Mouse (Mus musculus) lung, embryonic 14.5 days (tissue): ENCODE data around the gene Fmn2. TPM values are rescaled to one million over a fixed set of nuclear protein-coding genes. Genes with fewer than 3 reads are reported as not detected.

Source experiments
- ATAC-seq: fragments of 200-750 bp; cut with Nextera tagmentation; 2 replicates; pipeline ENCODE4 v1.8.0; 2017; ENCODE audit warnings: mild to moderate bottlenecking, moderate TSS enrichment, moderate library complexity; ENCODE audit not compliant: insufficient read depth
- DNase-seq: peaks from one replicate; pipeline ENCODE4 v3.0.0-alpha.2; 2015
- H3K27ac ChIP-seq: fragments of 300-500 bp; sonication (generic); 2 replicates; pipeline ENCODE4 v1.5.1; 2014; ENCODE audit warnings: low read depth, mild to moderate bottlenecking, moderate library complexity
- H3K27me3 ChIP-seq: fragments of 300-500 bp; sonication (generic); 2 replicates; pipeline ENCODE4 v1.6.1; 2014; ENCODE audit warnings: low read length, control low read depth; ENCODE audit not compliant: insufficient read depth
- H3K36me3 ChIP-seq: fragments of 300-500 bp; sonication (generic); 2 replicates; pipeline ENCODE4 v1.6.1; 2014; ENCODE audit warnings: control low read depth; ENCODE audit not compliant: insufficient read depth
- H3K4me1 ChIP-seq: fragments of 300-500 bp; sonication (generic); 2 replicates; pipeline ENCODE4 v1.6.1; 2014; ENCODE audit warnings: antibody characterized with exemption, control low read depth; ENCODE audit not compliant: insufficient read depth
- H3K4me2 ChIP-seq: fragments of 300-500 bp; sonication (generic); 2 replicates; pipeline ENCODE4 v1.6.1; 2014; ENCODE audit warnings: mild to moderate bottlenecking
- H3K4me3 ChIP-seq: fragments of 300-500 bp; sonication (generic); 2 replicates; pipeline ENCODE4 v1.5.1; 2014; ENCODE audit warnings: low read depth, low read length
- H3K9ac ChIP-seq: fragments of 300-500 bp; sonication (generic); 2 replicates; pipeline ENCODE4 v1.6.1; 2014
- H3K9me3 ChIP-seq: fragments of 300-500 bp; sonication (generic); 2 replicates; pipeline ENCODE4 v1.6.1; 2016; ENCODE audit warnings: low read depth, low read length, control low read depth
- CTCF ChIP-seq: IDR thresholded peaks from 2 replicates; pipeline ENCODE4 v1.5.1; 2016; ENCODE audit warnings: antibody characterized with exemption, low read depth
- WGBS: fragments of 180-500 bp; shearing (Covaris S2); extraction: QIAGEN DNeasy Blood & Tissue Kit; methylation state at CpG from one replicate; pipeline ENCODE4 v1.1.7; 2014; 5-methylcytosine and 5-hydroxymethylcytosine counted together
- polyA plus RNA-seq: library from polyadenylated mRNA; unstranded; fragments of >200 nt; fragmentation: Nextera tagmentation; extraction: Ambion mirVana; gene quantifications from 2 replicates; pipeline ENCODE4 v1.2.1, GENCODE M21; 2014

The Fmn2 gene
- polyA plus RNA-seq, 1 experiment from 2014 or later, result 0.79 TPM

DNA sequence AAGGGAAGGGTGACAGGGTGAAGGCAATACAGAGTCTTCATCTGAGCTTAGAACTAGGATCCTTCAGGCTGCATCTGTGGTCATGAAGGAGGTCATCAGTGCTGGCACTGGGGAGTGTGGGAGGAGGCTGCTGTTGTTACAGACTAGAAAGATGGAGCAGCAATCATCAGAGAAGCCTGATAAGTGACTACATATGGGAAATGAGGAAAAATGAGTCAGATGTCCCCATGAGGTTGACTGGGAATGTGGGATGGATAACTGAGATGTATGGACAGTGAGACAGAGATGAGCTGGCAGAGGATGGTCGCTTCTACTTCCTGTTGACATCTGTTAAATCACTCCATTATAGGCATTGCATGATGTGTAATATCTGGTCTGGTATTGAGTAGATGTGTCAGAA is 139.3 kb downstream of the Fmn2 start:
- no peak for TF ChIP-seq CTCF
- Histone ChIP-seq H3K9me3 (no peaks in the 10 kb centered on the region), H3K27ac (no peak overlapping the region), H3K4me2 (no peak overlapping the region), H3K36me3 (no peaks in the 10 kb centered on the region), H3K27me3 (no peaks in the 10 kb centered on the region), H3K4me3 (no peak overlapping the region), H3K9ac (no peak overlapping the region), H3K4me1 (no peaks in the 10 kb centered on the region)
- no peak for ATAC-seq
- DNase-seq, result no peak
- 92% methylated on average over 1 of the region's 1 CpGs for WGBS

DNA sequence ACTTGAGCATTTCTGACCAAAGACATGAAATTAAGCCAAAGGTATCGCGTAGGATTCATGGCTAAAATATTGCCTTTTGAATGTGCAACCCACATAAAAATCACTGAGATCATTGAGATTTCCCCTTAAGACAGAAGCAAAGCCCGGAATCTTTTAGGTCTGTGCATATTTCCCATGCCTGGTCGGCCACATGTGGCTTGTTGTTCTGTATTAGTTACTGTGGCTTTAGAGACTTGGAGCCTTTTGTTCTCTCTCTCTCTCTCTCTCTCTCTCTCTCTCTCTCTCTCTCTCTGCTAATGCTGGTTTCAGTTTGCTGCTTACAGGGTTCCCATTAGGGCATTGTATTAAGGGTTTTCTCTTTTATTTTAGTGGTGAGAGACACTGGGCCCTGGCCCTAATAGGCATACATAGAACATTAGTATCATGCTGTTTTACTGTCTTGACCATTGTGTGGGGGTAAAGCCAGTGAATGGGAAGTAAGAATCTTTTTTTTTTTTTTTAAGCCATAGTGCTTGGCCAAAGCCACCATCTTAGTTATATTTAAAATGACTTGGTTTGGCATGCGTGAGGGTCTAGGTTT is 141.9 kb downstream of the Fmn2 start:
- ATAC-seq (no peak), DNase-seq (no peak)
- H3K9me3 ChIP-seq, result no peaks in the 10 kb centered on the region
- H3K27me3 ChIP-seq, result no peaks in the 10 kb centered on the region
- WGBS, result 76% methylated on average over 5 of the region's 5 CpGs
- H3K4me3 ChIP-seq, result no peak overlapping the region
- no peak overlapping the region for H3K27ac ChIP-seq
- no peak overlapping the region for H3K4me2 ChIP-seq
- H3K4me1 ChIP-seq, result no peaks in the 10 kb centered on the region
- no peaks in the 10 kb centered on the region for H3K36me3 ChIP-seq
- TF ChIP-seq CTCF, result no peak
- no peak overlapping the region for H3K9ac ChIP-seq

GRCm38 (mm10) chr1:174649421-174649826 is 147.8 kb downstream of the Fmn2 start:
- WGBS, result 82% methylated on average over 11 of the region's 11 CpGs
- DNase-seq (no peak), ATAC-seq (no peak)
- no peak overlapping the region for H3K9ac ChIP-seq
- H3K36me3 ChIP-seq, result no peaks in the 10 kb centered on the region
- TF ChIP-seq CTCF, result no peak
- no peaks in the 10 kb centered on the region for H3K27me3 ChIP-seq
- no peak overlapping the region for H3K4me2 ChIP-seq
- no peak overlapping the region for H3K27ac ChIP-seq
- no peaks in the 10 kb centered on the region for H3K9me3 ChIP-seq
- H3K4me3 ChIP-seq, result no peak overlapping the region
- no peaks in the 10 kb centered on the region; the same call in 1 of the 2 replicates for H3K4me1 ChIP-seq

- no peak for TF ChIP-seq CTCF
- ATAC-seq, result peak; percentile 70
- Histone ChIP-seq H3K4me2 (no peak overlapping the region), H3K27me3 (no peaks in the 10 kb centered on the region), H3K27ac (peak overlapping the region; percentile 65; the same call in 1 of the 2 replicates), H3K4me3 (no peak overlapping the region), H3K36me3 (no peaks in the 10 kb centered on the region), H3K4me1 (no peaks in the 10 kb centered on the region; the same call in 1 of the 2 replicates), H3K9me3 (no peaks in the 10 kb centered on the region), H3K9ac (no peak overlapping the region)
- peak; percentile 37 for DNase-seq
- 16% methylated on average over 5 of the region's 5 CpGs for WGBS
Measured at GRCm38 (mm10) chr1:174654565-174654964, 152.9 kb downstream of the Fmn2 start.

GRCm38 (mm10) chr1:174655354-174655753 is 153.7 kb downstream of the Fmn2 start:
- Histone ChIP-seq H3K4me3 (no peak overlapping the region), H3K9ac (no peak overlapping the region), H3K9me3 (no peaks in the 10 kb centered on the region), H3K27ac (peak overlapping the region; percentile 65; the same call in 1 of the 2 replicates), H3K36me3 (no peaks in the 10 kb centered on the region), H3K27me3 (no peaks in the 10 kb centered on the region), H3K4me2 (no peak overlapping the region), H3K4me1 (no peaks in the 10 kb centered on the region; the same call in 1 of the 2 replicates)
- no peak for DNase-seq
- ATAC-seq, result no peak
- no peak for TF ChIP-seq CTCF
- 67% methylated on average over 9 of the region's 9 CpGs for WGBS

- H3K9ac ChIP-seq, result no peak overlapping the region
- no peaks in the 10 kb centered on the region for H3K9me3 ChIP-seq
- H3K27me3 ChIP-seq, result no peaks in the 10 kb centered on the region
- H3K4me1 ChIP-seq, result no peaks in the 10 kb centered on the region; the same call in 1 of the 2 replicates
- 87% methylated on average over 4 of the region's 4 CpGs for WGBS
- no peak overlapping the region for H3K4me3 ChIP-seq
- H3K27ac ChIP-seq, result no peak overlapping the region
- DNase-seq, result no peak
- ATAC-seq, result no peak
- no peaks in the 10 kb centered on the region for H3K36me3 ChIP-seq
- no peak for TF ChIP-seq CTCF
- H3K4me2 ChIP-seq, result no peak overlapping the region
Measured at GRCm38 (mm10) chr1:174656554-174656953, 154.9 kb downstream of the Fmn2 start.

- 23% methylated on average over 12 of the region's 12 CpGs for WGBS
- DNase-seq (peak; percentile 44), ATAC-seq (peak; percentile 53; the same call in 1 of the 2 replicates)
- no peaks in the 10 kb centered on the region for H3K27me3 ChIP-seq
- no peak for TF ChIP-seq CTCF
- no peaks in the 10 kb centered on the region; the same call in 1 of the 2 replicates for H3K4me1 ChIP-seq
- no peaks in the 10 kb centered on the region for H3K9me3 ChIP-seq
- no peak overlapping the region for H3K9ac ChIP-seq
- H3K36me3 ChIP-seq, result no peaks in the 10 kb centered on the region
- no peak overlapping the region for H3K4me3 ChIP-seq
- peak overlapping the region; percentile 8; the same call in 1 of the 2 replicates for H3K27ac ChIP-seq
- H3K4me2 ChIP-seq, result no peak overlapping the region
Measured at GRCm38 (mm10) chr1:174659459-174660223, 158.0 kb downstream of the Fmn2 start.
